Mouse (Mus musculus) embryonic fibroblast, embryonic 13.5 days (primary cell): Measurements from ENCODE around the gene Lrrc4c.

Experiments
- CTCF ChIP-seq: IDR thresholded peaks from 2 replicates; pipeline ENCODE4 v1.5.1; 2011; ENCODE audit warnings: mild to moderate bottlenecking, control low read depth, low read length, moderate library complexity, borderline replicate concordance; ENCODE audit not compliant: insufficient read depth
- POLR2A ChIP-seq: IDR thresholded peaks from 2 replicates; pipeline ENCODE4 v1.6.1; 2011; ENCODE audit warnings: low read depth, mild to moderate bottlenecking, control low read depth, low read length, moderate library complexity

- no peak for TF ChIP-seq CTCF
- TF ChIP-seq POLR2A, result no peak
These were observed 956.7 kb downstream of the Lrrc4c start for GRCm38 (mm10) chr2:97274651-97275050.
